Mouse (Mus musculus): Measurements from ENCODE around the gene Mab21l3.

DNA sequence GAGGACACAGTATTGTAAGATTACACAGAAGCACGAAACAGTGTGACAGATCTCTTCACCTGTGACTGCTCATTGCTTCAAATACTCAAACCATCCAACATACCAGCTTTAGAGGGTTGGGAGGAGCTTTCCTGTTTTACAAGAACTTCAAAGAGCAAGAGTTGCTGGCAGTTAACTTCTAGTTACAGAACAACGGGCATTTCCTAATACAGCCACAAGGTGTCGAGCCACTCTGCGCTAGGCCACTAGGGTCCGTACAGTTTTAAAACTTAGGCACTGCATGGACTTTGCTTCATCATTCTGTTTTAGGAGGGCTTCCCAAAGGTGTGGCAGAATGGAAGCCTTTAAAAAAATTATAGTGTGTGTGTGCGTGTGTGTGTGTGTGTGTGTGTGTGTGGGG is 32.1 kb upstream of the Mab21l3 start:
- no peak for TF ChIP-seq POLR2A (IDR thresholded peaks at IDR 0.05; ENCODE audit: borderline replicate concordance, low read depth, low read length)
- no peak for TF ChIP-seq CTCF (IDR thresholded peaks at IDR 0.05; ENCODE audit: low read depth, low read length)
